Mouse (Mus musculus): Measurements from ENCODE around the gene Lrrtm3. TPM values are rescaled to one million over a fixed set of nuclear protein-coding genes. Genes with fewer than 3 reads are reported as not detected.
A peak's percentile ranks its signal among the peaks of the same experiment; 100 is the strongest.

Gene Lrrtm3
- polyA plus RNA-seq, 1 experiment = 45.1 TPM

- Histone ChIP-seq H3K27ac (ENCODE audit: insufficient read depth, low read length) (no peak overlapping the region), H3K4me1 (ENCODE audit: control insufficient read depth, insufficient read depth, low read length) (0 out of 2 replicates have a peak, but pooled peaks cover 1% of the 10 kb centered on the region), H3K4me3 (ENCODE audit: insufficient read depth, low read length) (no peak overlapping the region)
- TF ChIP-seq CTCF (IDR thresholded peaks at IDR 0.05; ENCODE audit: extremely low read depth, insufficient read depth, low read length) (no peak), POLR2A (IDR thresholded peaks at IDR 0.05; ENCODE audit: extremely low read depth, insufficient read depth, low read length) (no peak)
Measured at GRCm38 (mm10) chr10:64001531-64001930, 88.5 kb downstream of the Lrrtm3 start.

- TF ChIP-seq POLR2A (IDR thresholded peaks at IDR 0.05; ENCODE audit: extremely low read depth, insufficient read depth, low read length) (no peak), CTCF (IDR thresholded peaks at IDR 0.05; ENCODE audit: extremely low read depth, insufficient read depth, low read length) (no peak)
- Histone ChIP-seq H3K27ac (ENCODE audit: insufficient read depth, low read length) (no peak overlapping the region), H3K4me3 (ENCODE audit: insufficient read depth, low read length) (no peak overlapping the region), H3K4me1 (ENCODE audit: control insufficient read depth, insufficient read depth, low read length) (0 out of 2 replicates have a peak, but pooled peaks cover 1% of the 10 kb centered on the region)
Measured at GRCm38 (mm10) chr10:63994251-63994650, 95.8 kb downstream of the Lrrtm3 start.

GRCm38 (mm10) chr10:63985576-63985975 is 104.5 kb downstream of the Lrrtm3 start:
- TF ChIP-seq CTCF (IDR thresholded peaks at IDR 0.05; ENCODE audit: extremely low read depth, insufficient read depth, low read length) = no peak
- TF ChIP-seq POLR2A (IDR thresholded peaks at IDR 0.05; ENCODE audit: extremely low read depth, insufficient read depth, low read length) = no peak
- Histone ChIP-seq H3K4me1 (ENCODE audit: control insufficient read depth, insufficient read depth, low read length) (no peaks in the 10 kb centered on the region; the same call in 1 of the 2 replicates), H3K4me3 (ENCODE audit: insufficient read depth, low read length) (no peak overlapping the region), H3K27ac (ENCODE audit: insufficient read depth, low read length) (no peak overlapping the region)

GRCm38 (mm10) chr10:63979410-63979809 is 110.7 kb downstream of the Lrrtm3 start:
- no peak overlapping the region for H3K27ac ChIP-seq (ENCODE audit: insufficient read depth, low read length)
- no peak overlapping the region for H3K4me3 ChIP-seq (ENCODE audit: insufficient read depth, low read length)
- no peaks in the 10 kb centered on the region; the same call in 1 of the 2 replicates for H3K4me1 ChIP-seq (ENCODE audit: control insufficient read depth, insufficient read depth, low read length)
- TF ChIP-seq CTCF (IDR thresholded peaks at IDR 0.05; ENCODE audit: extremely low read depth, insufficient read depth, low read length) (no peak), POLR2A (IDR thresholded peaks at IDR 0.05; ENCODE audit: extremely low read depth, insufficient read depth, low read length) (no peak)

- H3K4me3 ChIP-seq (ENCODE audit: insufficient read depth, low read length) = no peak overlapping the region
- no peaks in the 10 kb centered on the region; the same call in 1 of the 2 replicates for H3K4me1 ChIP-seq (ENCODE audit: control insufficient read depth, insufficient read depth, low read length)
- no peak overlapping the region for H3K27ac ChIP-seq (ENCODE audit: insufficient read depth, low read length)
- TF ChIP-seq POLR2A (IDR thresholded peaks at IDR 0.05; ENCODE audit: extremely low read depth, insufficient read depth, low read length) (no peak), CTCF (IDR thresholded peaks at IDR 0.05; ENCODE audit: extremely low read depth, insufficient read depth, low read length) (no peak)
Measured at GRCm38 (mm10) chr10:63978969-63979368, 111.1 kb downstream of the Lrrtm3 start.

GRCm38 (mm10) chr10:63978535-63978934 is 111.5 kb downstream of the Lrrtm3 start:
- no peak for TF ChIP-seq CTCF (IDR thresholded peaks at IDR 0.05; ENCODE audit: extremely low read depth, insufficient read depth, low read length)
- TF ChIP-seq POLR2A (IDR thresholded peaks at IDR 0.05; ENCODE audit: extremely low read depth, insufficient read depth, low read length) = no peak
- no peaks in the 10 kb centered on the region; the same call in 1 of the 2 replicates for H3K4me1 ChIP-seq (ENCODE audit: control insufficient read depth, insufficient read depth, low read length)
- no peak overlapping the region for H3K27ac ChIP-seq (ENCODE audit: insufficient read depth, low read length)
- H3K4me3 ChIP-seq (ENCODE audit: insufficient read depth, low read length) = no peak overlapping the region

GRCm38 (mm10) chr10:63978101-63978500 is 112.0 kb downstream of the Lrrtm3 start:
- H3K27ac ChIP-seq (ENCODE audit: insufficient read depth, low read length) = no peak overlapping the region
- no peaks in the 10 kb centered on the region; the same call in 1 of the 2 replicates for H3K4me1 ChIP-seq (ENCODE audit: control insufficient read depth, insufficient read depth, low read length)
- TF ChIP-seq CTCF (IDR thresholded peaks at IDR 0.05; ENCODE audit: extremely low read depth, insufficient read depth, low read length) (no peak), POLR2A (IDR thresholded peaks at IDR 0.05; ENCODE audit: extremely low read depth, insufficient read depth, low read length) (no peak)
- H3K4me3 ChIP-seq (ENCODE audit: insufficient read depth, low read length) = peak overlapping the region; percentile 4; the same call in 1 of the 2 replicates

GRCm38 (mm10) chr10:63972300-63972699 is 117.8 kb downstream of the Lrrtm3 start:
- no peak overlapping the region for H3K27ac ChIP-seq (ENCODE audit: insufficient read depth, low read length)
- H3K4me3 ChIP-seq (ENCODE audit: insufficient read depth, low read length) = no peak overlapping the region
- H3K4me1 ChIP-seq (ENCODE audit: control insufficient read depth, insufficient read depth, low read length) = no peaks in the 10 kb centered on the region
- no peak for TF ChIP-seq POLR2A (IDR thresholded peaks at IDR 0.05; ENCODE audit: extremely low read depth, insufficient read depth, low read length)
- TF ChIP-seq CTCF (IDR thresholded peaks at IDR 0.05; ENCODE audit: extremely low read depth, insufficient read depth, low read length) = no peak

GRCm38 (mm10) chr10:63954308-63954930 is 135.7 kb downstream of the Lrrtm3 start:
- H3K4me3 ChIP-seq (ENCODE audit: insufficient read depth, low read length) = no peak overlapping the region
- H3K4me1 ChIP-seq (ENCODE audit: control insufficient read depth, insufficient read depth, low read length) = peaks cover 6% of the 10 kb centered on the region; the same call in 1 of the 2 replicates
- peak overlapping the region; percentile 45; the same call in 1 of the 2 replicates for H3K27ac ChIP-seq (ENCODE audit: insufficient read depth, low read length)
- TF ChIP-seq CTCF (IDR thresholded peaks at IDR 0.05; ENCODE audit: extremely low read depth, insufficient read depth, low read length) (no peak), POLR2A (IDR thresholded peaks at IDR 0.05; ENCODE audit: extremely low read depth, insufficient read depth, low read length) (no peak)

- Histone ChIP-seq H3K27ac (ENCODE audit: insufficient read depth, low read length) (no peak overlapping the region), H3K4me3 (ENCODE audit: insufficient read depth, low read length) (no peak overlapping the region), H3K4me1 (ENCODE audit: control insufficient read depth, insufficient read depth, low read length) (peaks cover 6% of the 10 kb centered on the region; the same call in 1 of the 2 replicates)
- TF ChIP-seq CTCF (IDR thresholded peaks at IDR 0.05; ENCODE audit: extremely low read depth, insufficient read depth, low read length) (no peak), POLR2A (IDR thresholded peaks at IDR 0.05; ENCODE audit: extremely low read depth, insufficient read depth, low read length) (no peak)
Measured at GRCm38 (mm10) chr10:63951481-63951880, 138.6 kb downstream of the Lrrtm3 start.
